ENCODE assay signal across 1 mouse cellular context in the genomic region with DNA sequence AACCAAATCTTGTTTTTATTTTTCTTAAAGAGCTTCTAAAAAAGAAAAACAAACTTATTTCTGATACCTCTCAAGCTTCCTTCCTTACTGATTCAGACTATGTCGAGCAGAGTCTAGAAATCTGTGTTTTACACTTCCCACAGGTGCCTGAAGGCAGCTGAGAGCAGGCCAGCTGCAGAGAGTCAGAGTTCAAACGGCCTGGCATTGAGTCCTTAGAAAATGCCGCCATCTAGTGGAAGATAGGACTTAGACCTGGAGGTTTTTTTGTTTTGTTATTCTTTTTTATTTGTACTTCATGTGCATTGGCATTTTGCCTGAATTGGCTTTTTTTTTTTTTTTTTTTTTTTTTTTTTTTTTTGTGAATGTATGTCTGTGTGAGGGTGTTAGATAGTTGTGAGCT.
TF ChIP-seq lines count a peak whose summit lies in the region.

No protein-coding gene starts in this region.

TF ChIP-seq in CH12.LX, 34 proteins besides CTCF, POLR2A, EP300 and RAD21 (continued from another document):
- no peak for TF ChIP-seq KAT2A (IDR thresholded peaks at IDR 0.05; ENCODE audit: insufficient replicate concordance, low read length)
TF ChIP-seq in CH12.LX: peak in this region for 15.
